Mouse (Mus musculus) forebrain, postnatal 0 days (tissue): ENCODE data around the gene Mrtfa. TPM values are rescaled to one million over a fixed set of nuclear protein-coding genes. Genes with fewer than 3 reads are reported as not detected.

Experiments used
- ATAC-seq: fragments of 200-750 bp; cut with Nextera tagmentation; 2 replicates; pipeline ENCODE4 v1.8.0; 2017; ENCODE audit warnings: mild to moderate bottlenecking, moderate library complexity
- DNase-seq: peaks from one replicate; pipeline ENCODE4 v3.0.0-alpha.2; 2015
- H3K27ac ChIP-seq: fragments of 300-500 bp; sonication (generic); 2 replicates; pipeline ENCODE4 v1.5.1; 2014; ENCODE audit warnings: low read depth, mild to moderate bottlenecking, antibody characterized with exemption, low read length, moderate library complexity, mixed read lengths
- H3K27me3 ChIP-seq: fragments of 300-500 bp; sonication (generic); 2 replicates; pipeline ENCODE4 v1.6.1; 2014; ENCODE audit warnings: mild to moderate bottlenecking, low read length, mixed read lengths; ENCODE audit not compliant: insufficient read depth
- H3K36me3 ChIP-seq: fragments of 300-500 bp; sonication (generic); 2 replicates; pipeline ENCODE4 v1.6.1; 2014; ENCODE audit warnings: mild to moderate bottlenecking, moderate library complexity; ENCODE audit not compliant: insufficient read depth
- H3K4me1 ChIP-seq: fragments of 300-500 bp; sonication (generic); 2 replicates; pipeline ENCODE4 v1.6.1; 2014; ENCODE audit warnings: antibody characterized with exemption; ENCODE audit not compliant: insufficient read depth
- H3K4me2 ChIP-seq: fragments of 300-500 bp; sonication (generic); 2 replicates; pipeline ENCODE4 v1.6.1; 2014; ENCODE audit warnings: low read depth, mild to moderate bottlenecking, moderate library complexity
- H3K4me3 ChIP-seq: fragments of 300-500 bp; sonication (generic); 2 replicates; pipeline ENCODE4 v1.5.1; 2014; ENCODE audit warnings: low read depth, low read length, mixed read lengths
- H3K9ac ChIP-seq: fragments of 300-500 bp; sonication (generic); 2 replicates; pipeline ENCODE4 v1.6.1; 2014; ENCODE audit warnings: mild to moderate bottlenecking
- H3K9me3 ChIP-seq: fragments of 300-500 bp; sonication (generic); 2 replicates; pipeline ENCODE4 v1.6.1; 2016; ENCODE audit warnings: low read length
- CTCF ChIP-seq: sonication (generic); IDR thresholded peaks from 2 replicates; pipeline ENCODE4 v1.5.1; 2016; ENCODE audit warnings: antibody characterized with exemption, control low read depth, low read depth
- WGBS: fragments of 180-500 bp; shearing (Covaris S2); extraction: QIAGEN DNeasy Blood & Tissue Kit; methylation state at CpG from one replicate; pipeline ENCODE4 v1.1.7; 2014; 5-methylcytosine and 5-hydroxymethylcytosine counted together
- polyA plus RNA-seq: library from polyadenylated mRNA; unstranded; fragments of >200 nt; fragmentation: Nextera tagmentation; extraction: Ambion mirVana; gene quantifications from 2 replicates; pipeline ENCODE4 v1.2.1, GENCODE M21; 2015
- total RNA-seq: library from RNA; depleted of rRNA; stranded (reverse); fragments of >200 nt; gene quantifications from 2 replicates; pipeline ENCODE4 v1.2.3, GENCODE M21; 2014

Mrtfa gene
- total and polyA plus RNA-seq, 2 experiments from 2014 or later, result 19.6 to 26.0 TPM

DNA sequence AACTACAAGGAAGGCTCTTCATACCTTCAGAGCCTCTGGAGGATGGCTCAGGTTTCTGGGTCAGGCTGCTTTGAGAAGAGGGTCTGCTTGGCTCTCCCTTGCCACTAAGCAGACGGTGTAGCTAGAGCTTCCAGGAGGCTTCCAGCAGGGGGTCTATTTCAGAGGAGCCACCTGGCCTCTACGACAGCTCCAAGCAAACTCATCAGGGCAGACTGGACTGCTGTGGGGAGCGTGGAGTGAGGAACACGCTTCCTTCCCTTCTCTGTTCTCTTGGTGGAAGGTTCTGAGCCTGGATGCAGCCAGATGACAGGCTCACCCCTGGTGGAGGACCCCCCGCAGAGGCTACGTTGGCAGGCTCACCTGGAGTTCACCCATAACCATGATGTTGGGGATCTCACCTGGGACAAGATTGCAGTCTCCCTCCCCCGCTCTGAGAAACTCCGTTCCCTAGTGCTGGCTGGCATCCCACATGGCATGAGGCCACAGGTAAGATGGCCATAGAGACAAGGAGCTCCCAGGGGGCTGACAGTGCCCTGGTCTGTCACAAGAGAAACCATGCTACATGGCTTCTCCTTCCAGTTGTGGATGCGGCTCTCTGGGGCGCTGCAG, 184.3 kb downstream of the Mrtfa start:
- no peaks in the 10 kb centered on the region for H3K4me1 ChIP-seq
- no peak overlapping the region for H3K27ac ChIP-seq
- peaks cover 72% of the 10 kb centered on the region for H3K36me3 ChIP-seq
- WGBS, result 86% methylated on average over 10 of the region's 10 CpGs
- no peak for DNase-seq
- no peak overlapping the region for H3K4me2 ChIP-seq
- H3K4me3 ChIP-seq, result no peak overlapping the region
- H3K9ac ChIP-seq, result no peak overlapping the region
- no peaks in the 10 kb centered on the region for H3K27me3 ChIP-seq
- TF ChIP-seq CTCF, result no peak
- H3K9me3 ChIP-seq, result no peaks in the 10 kb centered on the region
- no peak for ATAC-seq

DNA sequence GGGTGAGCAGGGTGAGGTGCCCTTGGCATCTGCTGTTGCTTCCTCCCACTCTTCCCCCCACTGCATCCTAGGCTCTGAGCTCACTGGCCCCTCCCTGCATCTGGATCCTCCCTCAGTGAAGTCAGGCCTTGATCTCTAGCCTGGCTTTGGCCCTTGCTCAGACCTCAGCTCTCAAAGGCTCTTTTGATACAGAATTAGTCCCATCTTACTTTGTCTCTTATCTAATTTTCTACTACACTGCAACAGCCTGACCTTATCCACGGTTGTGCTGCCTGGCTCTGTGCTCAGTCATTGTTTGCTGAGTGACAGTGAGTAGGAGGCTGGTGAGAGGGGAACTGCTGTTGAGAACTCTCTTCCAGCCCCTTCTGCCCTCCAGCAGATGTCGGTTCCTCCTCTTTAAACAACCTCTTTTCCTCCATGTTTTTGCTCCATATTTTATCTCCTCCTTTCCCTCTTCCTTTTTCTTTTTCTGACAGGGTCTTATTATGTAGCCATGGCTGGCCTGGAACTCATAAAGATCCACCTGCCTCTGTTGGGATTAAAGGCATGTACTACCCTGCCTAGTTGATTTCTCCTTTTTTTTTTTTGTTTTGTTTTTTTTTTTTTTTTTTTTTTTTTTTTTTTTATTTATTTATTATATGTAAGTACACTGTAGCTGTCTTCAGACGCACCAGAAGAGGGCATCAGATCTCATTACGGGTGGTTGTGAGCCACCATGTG, 190.0 kb downstream of the Mrtfa start:
- WGBS, result 37% methylated on average over 2 of the region's 4 CpGs
- no peak overlapping the region for H3K4me2 ChIP-seq
- no peak overlapping the region for H3K4me3 ChIP-seq
- TF ChIP-seq CTCF, result no peak
- peaks cover 16% of the 10 kb centered on the region for H3K36me3 ChIP-seq
- H3K9me3 ChIP-seq, result no peaks in the 10 kb centered on the region
- H3K27ac ChIP-seq, result no peak overlapping the region
- no peaks in the 10 kb centered on the region for H3K27me3 ChIP-seq
- no peak for ATAC-seq
- H3K4me1 ChIP-seq, result no peaks in the 10 kb centered on the region
- no peak overlapping the region for H3K9ac ChIP-seq
- DNase-seq, result no peak

DNA sequence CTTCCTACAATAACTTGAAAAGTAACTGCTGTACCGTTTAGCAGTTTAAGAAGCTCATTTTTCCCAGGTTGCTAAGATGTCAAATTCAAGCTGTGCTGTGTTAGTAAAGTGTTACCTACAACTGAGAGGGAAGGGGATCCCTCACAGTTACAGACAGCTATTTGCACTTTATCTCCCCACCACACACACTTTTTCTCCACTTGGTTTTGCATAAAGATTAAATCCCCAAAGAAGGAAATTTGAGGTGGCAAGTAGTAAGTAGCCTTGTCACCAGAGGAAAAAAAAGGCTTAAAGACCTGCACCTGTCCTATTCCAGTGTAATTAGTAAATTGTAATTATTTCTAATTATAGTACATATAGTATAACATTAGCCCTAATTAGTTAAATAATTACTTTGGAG, 193.5 kb downstream of the Mrtfa start:
- Histone ChIP-seq H3K27ac (no peak overlapping the region), H3K9me3 (no peaks in the 10 kb centered on the region), H3K4me1 (no peaks in the 10 kb centered on the region), H3K4me2 (no peak overlapping the region), H3K27me3 (no peaks in the 10 kb centered on the region), H3K4me3 (no peak overlapping the region), H3K36me3 (no peaks in the 10 kb centered on the region), H3K9ac (no peak overlapping the region)
- ATAC-seq, result no peak
- WGBS, result 65% methylated on average over 1 of the region's 1 CpGs
- DNase-seq, result no peak
- TF ChIP-seq CTCF, result no peak

DNA sequence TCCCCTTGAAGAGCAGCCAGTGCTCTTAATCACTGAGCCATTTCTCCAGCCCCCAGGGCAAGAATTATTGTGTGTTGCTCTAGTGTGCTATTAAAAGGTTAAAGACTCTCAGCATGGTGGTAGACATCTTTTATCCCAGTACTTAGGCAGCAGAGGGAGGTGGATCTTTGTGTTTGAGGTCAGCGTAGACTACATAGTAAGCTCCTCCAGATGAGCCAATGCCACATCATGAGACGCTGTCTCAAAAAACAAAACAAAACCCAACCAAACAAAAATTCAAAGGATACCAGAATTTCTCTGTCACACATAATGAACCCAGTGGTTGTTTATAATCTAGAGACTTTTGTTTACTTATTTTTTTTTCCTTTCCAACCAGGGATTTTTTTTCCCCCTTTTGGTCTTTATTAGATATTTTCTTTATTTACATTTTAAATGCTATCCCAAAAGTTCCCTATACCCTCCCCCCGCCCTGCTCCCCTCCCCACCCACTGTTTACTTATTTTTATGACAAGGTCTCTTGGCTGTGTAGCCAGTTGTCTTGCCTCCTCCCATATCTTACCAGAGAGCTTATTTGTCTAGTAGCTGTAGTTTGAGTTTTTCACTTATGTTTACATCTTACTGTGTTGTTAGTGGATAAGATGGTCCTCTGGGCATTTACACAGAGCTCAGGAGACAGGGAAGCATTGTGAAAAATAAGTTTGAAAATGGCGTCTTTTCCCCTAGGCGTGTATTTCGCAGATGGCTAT, 194.3 kb downstream of the Mrtfa start:
- no peak for TF ChIP-seq CTCF
- H3K27me3 ChIP-seq, result no peaks in the 10 kb centered on the region
- no peak overlapping the region for H3K9ac ChIP-seq
- H3K9me3 ChIP-seq, result no peaks in the 10 kb centered on the region
- H3K4me3 ChIP-seq, result no peak overlapping the region
- no peak overlapping the region for H3K4me2 ChIP-seq
- DNase-seq (no peak), ATAC-seq (no peak)
- no peaks in the 10 kb centered on the region for H3K4me1 ChIP-seq
- H3K36me3 ChIP-seq, result no peaks in the 10 kb centered on the region
- WGBS, result 77% methylated on average over 6 of the region's 6 CpGs
- H3K27ac ChIP-seq, result no peak overlapping the region

DNA sequence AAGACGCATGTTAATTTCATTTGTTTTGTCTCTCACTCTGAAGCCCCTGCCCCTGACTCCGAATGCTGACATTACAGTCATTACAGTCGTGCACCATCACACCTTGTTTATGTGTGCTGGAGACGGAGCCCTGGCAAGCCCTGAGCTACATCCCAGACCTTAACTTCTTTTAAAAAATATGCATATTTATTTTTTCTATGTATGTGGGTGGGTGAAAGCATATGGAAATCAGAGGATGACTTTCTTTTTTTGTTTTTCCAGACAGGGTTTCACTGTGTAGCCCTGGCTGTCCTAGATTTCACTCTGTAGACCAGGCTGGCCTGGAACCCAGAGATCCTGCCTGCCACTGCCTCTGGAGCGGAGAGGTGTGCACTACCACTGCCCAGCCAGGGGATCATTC, 195.6 kb downstream of the Mrtfa start:
- H3K27ac ChIP-seq, result no peak overlapping the region
- ATAC-seq (no peak), DNase-seq (no peak)
- no peaks in the 10 kb centered on the region for H3K9me3 ChIP-seq
- no peaks in the 10 kb centered on the region for H3K36me3 ChIP-seq
- WGBS, result 83% methylated on average over 5 of the region's 5 CpGs
- H3K4me2 ChIP-seq, result no peak overlapping the region
- H3K27me3 ChIP-seq, result no peaks in the 10 kb centered on the region
- no peak overlapping the region for H3K4me3 ChIP-seq
- no peak overlapping the region for H3K9ac ChIP-seq
- no peaks in the 10 kb centered on the region for H3K4me1 ChIP-seq
- TF ChIP-seq CTCF, result no peak

DNA sequence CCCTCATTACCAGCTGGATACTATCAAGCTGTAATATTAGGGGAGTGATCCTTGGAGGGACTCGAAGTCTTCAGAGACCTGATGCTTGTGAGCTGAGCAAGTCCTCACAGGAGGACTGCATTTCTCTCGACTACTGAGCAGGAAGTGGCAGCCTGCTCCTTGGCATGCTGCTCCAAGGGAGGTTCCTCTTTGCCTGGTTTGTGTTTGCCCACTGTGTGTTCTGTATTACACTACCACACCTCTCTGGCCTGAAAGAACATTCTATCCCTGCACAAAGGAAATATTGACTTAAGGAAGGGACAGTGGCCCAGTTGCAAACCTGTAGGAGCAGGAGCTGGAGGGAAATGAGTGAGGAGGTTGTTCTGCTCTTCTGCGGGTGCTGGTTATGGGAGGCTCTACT, 200.8 kb downstream of the Mrtfa start:
- H3K27ac ChIP-seq, result no peak overlapping the region
- H3K4me2 ChIP-seq, result no peak overlapping the region
- no peak for DNase-seq
- H3K4me3 ChIP-seq, result no peak overlapping the region
- H3K36me3 ChIP-seq, result no peaks in the 10 kb centered on the region
- no peaks in the 10 kb centered on the region for H3K4me1 ChIP-seq
- ATAC-seq, result no peak
- H3K9me3 ChIP-seq, result no peaks in the 10 kb centered on the region
- 76% methylated on average over 3 of the region's 3 CpGs for WGBS
- TF ChIP-seq CTCF, result no peak
- H3K27me3 ChIP-seq, result no peaks in the 10 kb centered on the region
- no peak overlapping the region for H3K9ac ChIP-seq

DNA sequence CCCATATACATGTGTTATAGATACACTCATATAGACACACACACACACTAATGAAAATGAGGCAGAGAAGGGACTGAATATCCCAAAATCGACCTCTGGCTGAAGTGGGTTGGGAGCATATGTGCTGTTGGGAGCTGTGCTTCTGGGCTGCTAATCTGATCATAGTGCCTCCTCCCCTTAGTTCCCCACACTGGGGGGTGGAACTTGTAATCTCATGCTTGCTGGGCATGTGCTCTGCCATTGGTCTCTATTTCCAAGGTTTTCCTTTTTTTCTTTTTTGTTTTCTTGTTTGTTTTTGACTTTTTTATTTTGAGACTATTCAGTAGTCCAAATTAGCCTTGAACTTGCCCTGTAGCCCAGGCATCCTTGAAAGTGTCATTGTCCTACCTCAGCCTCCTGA, 202.2 kb downstream of the Mrtfa start:
- Histone ChIP-seq H3K4me2 (no peak overlapping the region), H3K9me3 (no peaks in the 10 kb centered on the region), H3K4me1 (no peaks in the 10 kb centered on the region), H3K27ac (no peak overlapping the region), H3K36me3 (no peaks in the 10 kb centered on the region), H3K4me3 (no peak overlapping the region), H3K27me3 (no peaks in the 10 kb centered on the region), H3K9ac (no peak overlapping the region)
- 44% methylated on average over 1 of the region's 1 CpGs for WGBS
- no peak for ATAC-seq
- no peak for DNase-seq
- TF ChIP-seq CTCF, result no peak
